Mouse (Mus musculus): ENCODE measurements around the gene Tbl1x. TPM values are rescaled to one million over a fixed set of nuclear protein-coding genes. Genes with fewer than 3 reads are reported as not detected.

Tbl1x gene
- polyA plus RNA-seq, 1 experiment, result 33.9 TPM

DNA sequence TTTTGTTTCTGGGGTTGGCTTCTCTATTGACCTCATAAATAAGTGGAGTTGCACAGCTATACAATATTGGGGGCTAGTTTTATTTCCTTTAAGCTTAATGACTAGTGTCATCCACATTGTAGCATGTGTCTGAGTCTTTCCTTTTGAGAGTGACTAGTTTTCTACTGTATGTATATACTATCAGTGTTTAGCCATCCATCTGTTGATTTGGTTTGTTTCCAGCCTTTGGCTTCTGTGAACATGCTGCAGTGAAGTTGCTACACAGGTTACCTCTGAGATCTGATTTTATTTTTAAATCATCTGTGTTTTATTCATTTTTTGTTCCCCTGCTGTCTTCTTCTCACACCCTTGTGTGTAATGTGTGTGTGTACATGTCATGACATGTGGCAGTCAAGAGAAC lies 40.5 kb downstream of the Tbl1x start:
- no peaks in the 10 kb centered on the region for H3K27me3 ChIP-seq (ENCODE audit: control insufficient read depth, insufficient read depth, insufficient read length)
- H3K4me3 ChIP-seq (ENCODE audit: insufficient read depth, poor library complexity, severe bottlenecking), result no peak overlapping the region

DNA sequence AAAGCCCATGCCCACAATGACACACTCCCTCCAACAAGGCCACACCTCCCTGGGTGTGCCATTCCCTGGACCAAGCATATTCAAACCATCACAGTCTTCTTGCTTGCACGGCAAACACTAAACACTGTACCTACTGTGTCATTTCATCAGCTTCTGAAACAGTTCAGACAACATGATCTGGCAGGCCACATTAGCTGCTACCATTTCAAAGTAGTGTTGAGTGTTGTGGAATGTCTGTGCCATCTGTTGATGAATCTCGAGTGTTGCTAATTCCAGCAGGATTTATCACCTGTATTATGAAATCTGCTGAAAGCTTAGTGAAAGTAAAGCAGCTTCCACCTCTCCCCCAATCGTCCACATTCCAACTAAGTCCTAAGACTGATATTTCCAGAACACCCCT lies 41.3 kb downstream of the Tbl1x start:
- Histone ChIP-seq H3K79me2 (ENCODE audit: control insufficient read depth, insufficient read depth) (peaks cover 100% of the 10 kb centered on the region), H3K4me3 (ENCODE audit: insufficient read depth, poor library complexity, severe bottlenecking) (no peak overlapping the region), H3K27me3 (ENCODE audit: control insufficient read depth, insufficient read depth, insufficient read length) (no peaks in the 10 kb centered on the region), H3K79me3 (ENCODE audit: low read depth) (peaks cover 92% of the 10 kb centered on the region), H3K36me3 (ENCODE audit: control insufficient read depth, insufficient read depth) (no peaks in the 10 kb centered on the region), H3ac (ENCODE audit: control insufficient read depth, insufficient read length, low read depth) (no peak overlapping the region)
- no peak for TF ChIP-seq USF1 (IDR thresholded peaks at IDR 0.05; ENCODE audit: low read depth)
- TF ChIP-seq MYOD1 (IDR thresholded peaks at IDR 0.05; ENCODE audit: control insufficient read depth, insufficient read length, low read depth), result no peak
- TF ChIP-seq CTCF (IDR thresholded peaks at IDR 0.05; ENCODE audit: control insufficient read depth, insufficient read depth, insufficient read length), result no peak
- TF ChIP-seq MYOG (IDR thresholded peaks at IDR 0.05; ENCODE audit: control insufficient read depth, extremely low read depth, insufficient read length), result no peak
- TF ChIP-seq CEBPB (IDR thresholded peaks at IDR 0.05; ENCODE audit: low read depth), result no peak
- TF ChIP-seq MAX (IDR thresholded peaks at IDR 0.05), result no peak
- no peak for TF ChIP-seq FOSL1 (IDR thresholded peaks at IDR 0.05; ENCODE audit: insufficient read depth, low read length, poor library complexity, severe bottlenecking)

More for the DNA sequence above, 40.5 kb downstream of the Tbl1x start:
- H3K79me3 ChIP-seq (ENCODE audit: low read depth), result peaks cover 92% of the 10 kb centered on the region
- H3ac ChIP-seq (ENCODE audit: control insufficient read depth, insufficient read length, low read depth), result no peak overlapping the region
- no peaks in the 10 kb centered on the region for H3K36me3 ChIP-seq (ENCODE audit: control insufficient read depth, insufficient read depth)
- H3K79me2 ChIP-seq (ENCODE audit: control insufficient read depth, insufficient read depth), result peaks cover 100% of the 10 kb centered on the region
- TF ChIP-seq CEBPB (IDR thresholded peaks at IDR 0.05; ENCODE audit: low read depth) (no peak), CTCF (IDR thresholded peaks at IDR 0.05; ENCODE audit: control insufficient read depth, insufficient read depth, insufficient read length) (no peak), USF1 (IDR thresholded peaks at IDR 0.05; ENCODE audit: low read depth) (no peak), MYOG (IDR thresholded peaks at IDR 0.05; ENCODE audit: control insufficient read depth, extremely low read depth, insufficient read length) (no peak), MYOD1 (IDR thresholded peaks at IDR 0.05; ENCODE audit: control insufficient read depth, insufficient read length, low read depth) (no peak), FOSL1 (IDR thresholded peaks at IDR 0.05; ENCODE audit: insufficient read depth, low read length, poor library complexity, severe bottlenecking) (no peak), MAX (IDR thresholded peaks at IDR 0.05) (no peak)

DNA sequence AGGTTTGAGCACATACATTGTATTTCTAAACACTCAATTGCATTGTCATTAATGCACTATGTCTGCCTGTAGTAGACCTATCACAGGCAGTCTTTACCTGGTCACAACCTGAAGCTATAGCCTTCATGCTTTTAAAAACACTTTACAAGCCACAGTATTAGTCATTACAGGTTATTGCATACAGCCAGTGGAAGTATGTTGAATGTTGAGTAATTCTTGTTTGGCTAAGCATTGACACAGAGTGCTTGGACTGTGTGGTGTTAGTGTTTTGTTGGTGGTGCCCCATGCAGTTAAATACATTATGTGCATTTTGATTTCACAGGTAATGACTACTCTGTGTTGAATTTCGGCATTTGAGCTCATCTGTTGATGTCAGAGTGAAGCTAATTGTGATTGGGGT lies 45.2 kb downstream of the Tbl1x start:
- H3K36me3 ChIP-seq (ENCODE audit: control insufficient read depth, insufficient read depth), result no peaks in the 10 kb centered on the region
- no peak overlapping the region for H3ac ChIP-seq (ENCODE audit: control insufficient read depth, insufficient read length, low read depth)
- no peak for TF ChIP-seq USF1 (IDR thresholded peaks at IDR 0.05; ENCODE audit: low read depth)
- TF ChIP-seq CEBPB (IDR thresholded peaks at IDR 0.05; ENCODE audit: low read depth), result no peak
- TF ChIP-seq MAX (IDR thresholded peaks at IDR 0.05), result no peak
- no peak for TF ChIP-seq CTCF (IDR thresholded peaks at IDR 0.05; ENCODE audit: control insufficient read depth, insufficient read depth, insufficient read length)
- no peak for TF ChIP-seq FOSL1 (IDR thresholded peaks at IDR 0.05; ENCODE audit: insufficient read depth, low read length, poor library complexity, severe bottlenecking)
- TF ChIP-seq MYOD1 (IDR thresholded peaks at IDR 0.05; ENCODE audit: control insufficient read depth, insufficient read length, low read depth), result no peak
- no peak for TF ChIP-seq MYOG (IDR thresholded peaks at IDR 0.05; ENCODE audit: control insufficient read depth, extremely low read depth, insufficient read length)
- no peak overlapping the region for H3K4me3 ChIP-seq (ENCODE audit: insufficient read depth, poor library complexity, severe bottlenecking)
- H3K27me3 ChIP-seq (ENCODE audit: control insufficient read depth, insufficient read depth, insufficient read length), result no peaks in the 10 kb centered on the region
- peaks cover 100% of the 10 kb centered on the region for H3K79me2 ChIP-seq (ENCODE audit: control insufficient read depth, insufficient read depth)
- peaks cover 90% of the 10 kb centered on the region for H3K79me3 ChIP-seq (ENCODE audit: low read depth)

DNA sequence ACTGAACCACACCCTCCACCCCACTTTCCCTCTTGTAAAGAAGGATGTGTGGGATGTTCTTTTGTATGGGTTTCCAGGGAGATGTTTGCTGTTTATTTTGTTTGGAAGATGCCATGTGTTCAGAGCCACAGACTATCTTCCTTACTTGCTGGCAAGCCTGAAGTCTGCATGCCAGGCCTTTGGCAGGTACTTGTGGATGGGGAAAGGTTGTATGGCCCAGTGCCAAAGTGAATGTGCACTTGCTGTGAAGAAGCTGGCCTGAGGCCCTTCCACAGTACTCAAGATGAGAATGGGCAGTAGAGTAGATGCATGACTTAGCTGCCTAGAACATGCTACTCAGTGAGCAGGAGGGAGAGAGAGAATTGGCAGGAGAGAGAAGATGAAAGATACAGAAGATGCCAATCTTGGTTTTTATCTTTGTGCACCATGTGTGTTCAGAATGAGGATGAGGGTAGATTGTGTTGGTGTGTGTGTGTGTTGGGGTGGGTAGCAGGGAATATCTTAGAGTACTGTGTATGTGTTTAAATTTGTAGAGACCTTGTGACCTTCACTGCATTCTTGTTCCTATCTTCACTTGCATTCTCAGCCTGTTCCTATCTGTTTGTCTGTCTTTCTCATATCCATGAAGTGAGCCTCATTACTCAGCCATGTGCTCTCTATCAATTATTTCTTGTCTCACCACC lies 48.5 kb downstream of the Tbl1x start:
- H3K36me3 ChIP-seq (ENCODE audit: control insufficient read depth, insufficient read depth), result no peaks in the 10 kb centered on the region
- peaks cover 92% of the 10 kb centered on the region for H3K79me3 ChIP-seq (ENCODE audit: low read depth)
- H3ac ChIP-seq (ENCODE audit: control insufficient read depth, insufficient read length, low read depth), result no peak overlapping the region
- H3K4me3 ChIP-seq (ENCODE audit: insufficient read depth, poor library complexity, severe bottlenecking), result no peak overlapping the region
- no peaks in the 10 kb centered on the region for H3K27me3 ChIP-seq (ENCODE audit: control insufficient read depth, insufficient read depth, insufficient read length)
- TF ChIP-seq CEBPB (IDR thresholded peaks at IDR 0.05; ENCODE audit: low read depth) (no peak), MYOG (IDR thresholded peaks at IDR 0.05; ENCODE audit: control insufficient read depth, extremely low read depth, insufficient read length) (no peak), CTCF (IDR thresholded peaks at IDR 0.05; ENCODE audit: control insufficient read depth, insufficient read depth, insufficient read length) (no peak), USF1 (IDR thresholded peaks at IDR 0.05; ENCODE audit: low read depth) (no peak), MAX (IDR thresholded peaks at IDR 0.05) (no peak), FOSL1 (IDR thresholded peaks at IDR 0.05; ENCODE audit: insufficient read depth, low read length, poor library complexity, severe bottlenecking) (no peak), MYOD1 (IDR thresholded peaks at IDR 0.05; ENCODE audit: control insufficient read depth, insufficient read length, low read depth) (no peak)
- H3K79me2 ChIP-seq (ENCODE audit: control insufficient read depth, insufficient read depth), result peaks cover 100% of the 10 kb centered on the region

DNA sequence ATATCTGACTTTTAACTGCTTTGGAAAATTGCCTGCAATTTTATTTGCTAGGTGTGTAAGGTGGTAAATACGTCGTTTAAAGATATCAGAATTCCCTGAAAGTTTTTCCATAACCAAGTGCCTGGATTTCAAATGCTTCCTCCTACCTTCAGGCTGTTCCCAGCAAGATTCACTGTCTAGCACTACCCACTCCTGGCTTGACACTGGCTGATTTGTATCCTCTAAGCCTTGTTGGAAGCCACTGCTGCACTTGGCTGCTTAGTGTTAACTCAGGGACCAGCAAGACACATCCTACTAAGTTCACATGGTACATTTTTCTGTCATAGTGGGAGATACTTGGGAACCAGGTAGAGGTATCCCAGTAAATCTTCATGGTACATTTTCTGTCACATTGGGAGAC lies 52.8 kb downstream of the Tbl1x start:
- Histone ChIP-seq H3K36me3 (ENCODE audit: control insufficient read depth, insufficient read depth) (peaks cover 4% of the 10 kb centered on the region), H3ac (ENCODE audit: control insufficient read depth, insufficient read length, low read depth) (no peak overlapping the region), H3K79me3 (ENCODE audit: low read depth) (peaks cover 95% of the 10 kb centered on the region), H3K79me2 (ENCODE audit: control insufficient read depth, insufficient read depth) (peaks cover 100% of the 10 kb centered on the region), H3K27me3 (ENCODE audit: control insufficient read depth, insufficient read depth, insufficient read length) (no peaks in the 10 kb centered on the region), H3K4me3 (ENCODE audit: insufficient read depth, poor library complexity, severe bottlenecking) (no peak overlapping the region)
- TF ChIP-seq CEBPB (IDR thresholded peaks at IDR 0.05; ENCODE audit: low read depth), result no peak
- no peak for TF ChIP-seq MYOG (IDR thresholded peaks at IDR 0.05; ENCODE audit: control insufficient read depth, extremely low read depth, insufficient read length)
- TF ChIP-seq FOSL1 (IDR thresholded peaks at IDR 0.05; ENCODE audit: insufficient read depth, low read length, poor library complexity, severe bottlenecking), result no peak
- TF ChIP-seq USF1 (IDR thresholded peaks at IDR 0.05; ENCODE audit: low read depth), result no peak
- TF ChIP-seq MAX (IDR thresholded peaks at IDR 0.05), result no peak
- TF ChIP-seq CTCF (IDR thresholded peaks at IDR 0.05; ENCODE audit: control insufficient read depth, insufficient read depth, insufficient read length), result no peak
- TF ChIP-seq MYOD1 (IDR thresholded peaks at IDR 0.05; ENCODE audit: control insufficient read depth, insufficient read length, low read depth), result no peak

Data from C2C12 (cell line).